Mouse (Mus musculus): ENCODE results near the gene Ctr9.

- no peak for TF ChIP-seq POLR2A (IDR thresholded peaks at IDR 0.05; ENCODE audit: insufficient read depth, low read depth, low read length)
- TF ChIP-seq CTCF (IDR thresholded peaks at IDR 0.05), result no peak
Measured at GRCm38 (mm10) chr7:111059527-111059926, 30.8 kb downstream of the Ctr9 start.

Data from heart, adult 2 months (tissue).